Mouse (Mus musculus) left cerebral cortex, postnatal 14 days (tissue): ENCODE results near the gene Lsr. TPM values are rescaled to one million over a fixed set of nuclear protein-coding genes. Genes with fewer than 3 reads are reported as not detected.
"Not testable (repeated sequence)": the region's sequence is repeated elsewhere in the genome, so short reads cannot be mapped to it uniquely, and the experiment has no call there.

Experiments
- DNase-seq, 2 experiments: peaks; one replicate each; pipeline ENCODE4 v3.0.0; 2021 to 2022; ENCODE audit warnings: low spot score in 2 of 2, mixed read lengths in 1 of 2
- intact Hi-C: fragments of 180-260 bp; cut with DNase I; formaldehyde crosslinking; loops from one replicate; pipeline ENCODE4 v1.15.1; 2025
- total RNA-seq, 2 experiments: library from RNA; stranded (reverse); gene quantifications; 2 replicates each; pipeline ENCODE4 v1.2.3; 2021

Gene Lsr
- total RNA-seq, 2 experiments from 2014 or later = 11.9 to 13.0 TPM

DNA sequence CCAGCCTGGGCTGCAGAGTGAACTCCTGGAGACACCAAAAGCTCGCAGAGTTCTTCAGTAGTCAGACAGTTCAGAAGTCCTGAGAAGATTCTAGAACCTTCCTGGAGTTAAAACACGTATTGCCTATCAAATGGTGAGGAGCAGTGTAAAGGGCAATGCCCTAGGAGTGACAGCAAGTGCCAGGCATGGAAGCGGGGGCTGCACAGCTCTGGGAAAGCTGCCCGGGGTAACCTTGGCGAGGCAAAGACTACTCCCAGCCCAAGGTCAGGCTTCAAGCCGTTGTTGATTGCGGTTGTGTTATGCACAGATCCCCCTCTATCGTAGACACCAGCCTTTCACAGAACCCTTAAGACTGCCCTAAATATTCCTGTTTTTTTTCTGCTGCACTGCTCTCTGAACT lies 4.7 kb downstream of the Lsr start:
- intact Hi-C loops = no loop called here
- no peak for DNase-seq

DNA sequence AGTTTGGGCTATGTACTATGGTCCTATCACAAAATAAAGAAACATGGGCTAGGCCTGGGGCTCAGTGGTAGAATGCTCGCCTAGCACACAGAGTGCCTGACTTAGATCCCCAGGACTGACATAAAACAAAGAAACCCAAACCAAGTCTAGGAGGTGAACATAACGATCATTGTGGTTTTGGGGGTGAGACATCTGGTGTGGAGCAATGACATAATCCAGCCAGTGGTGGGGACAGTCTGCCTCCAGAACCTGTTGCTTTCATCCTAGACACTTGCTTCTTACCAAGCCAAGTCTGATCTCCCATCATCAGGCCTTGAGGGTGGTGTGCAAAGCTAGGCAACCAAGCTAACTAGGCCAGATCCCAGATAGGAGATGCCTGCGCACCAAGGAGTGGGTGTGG lies 6.6 kb downstream of the Lsr start:
- intact Hi-C loops = no loop called here
- DNase-seq = no peak

DNA sequence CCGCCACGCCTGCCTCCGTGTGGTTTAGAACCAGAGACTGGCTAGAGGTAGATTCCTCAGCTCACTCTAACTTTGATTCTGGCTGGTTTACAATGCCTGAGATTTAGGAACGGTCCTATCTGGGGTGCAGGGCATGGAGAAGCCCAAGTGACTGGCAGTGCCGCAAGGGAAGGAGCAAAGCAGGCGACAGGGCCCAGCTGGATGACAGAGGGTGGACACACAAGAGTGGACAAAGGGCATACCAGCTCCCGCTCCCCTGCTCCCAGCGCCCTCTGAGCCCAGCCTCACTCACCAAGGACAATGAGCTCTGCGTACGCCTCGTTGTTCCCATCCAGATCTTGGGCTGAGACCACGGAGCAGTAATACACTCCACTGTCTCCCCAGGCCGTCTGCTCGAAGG lies 7.6 kb downstream of the Lsr start:
- no peak for DNase-seq
- intact Hi-C loops = no loop called here

DNA sequence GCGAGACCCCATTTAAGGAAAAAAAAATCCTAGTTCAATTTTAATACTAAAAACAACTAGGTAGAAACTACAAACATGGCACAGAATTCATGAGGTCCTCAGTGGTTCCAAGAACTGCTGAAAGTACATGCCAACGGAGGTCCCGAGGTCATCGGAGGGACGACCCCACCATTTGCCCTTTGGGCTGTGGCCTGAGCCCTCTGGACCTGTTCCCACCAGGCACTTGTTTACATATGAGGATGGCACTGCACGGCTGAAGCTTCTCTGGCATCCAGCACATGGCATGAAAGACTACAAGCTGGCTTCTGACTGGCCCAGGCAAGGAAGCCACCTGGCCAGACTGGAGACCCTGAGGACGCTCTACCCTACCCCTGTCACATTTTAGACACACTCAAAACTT lies 8.9 kb downstream of the Lsr start:
- DNase-seq = no peak
- intact Hi-C loops = no loop called here

DNA sequence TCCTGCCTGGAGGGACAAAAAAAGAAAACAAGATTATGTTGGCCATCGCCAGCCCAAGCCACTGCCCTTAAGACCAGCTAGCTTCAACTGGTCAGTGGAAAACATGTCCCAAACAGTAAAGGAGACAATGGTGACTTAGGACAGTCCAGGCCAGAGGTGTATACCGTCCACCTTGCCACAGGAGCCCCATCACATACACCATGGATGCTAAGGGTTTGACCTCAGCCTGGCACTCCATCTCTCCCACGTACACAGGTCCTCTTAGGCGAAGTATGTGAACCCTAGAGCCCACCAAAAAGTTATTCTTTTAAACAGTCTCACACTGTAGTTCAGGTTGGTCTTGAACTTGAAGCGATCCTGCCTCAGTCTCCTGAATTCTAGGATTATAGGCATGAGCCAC lies 10.4 kb downstream of the Lsr start:
- intact Hi-C loops = no loop called here
- no peak for DNase-seq

DNA sequence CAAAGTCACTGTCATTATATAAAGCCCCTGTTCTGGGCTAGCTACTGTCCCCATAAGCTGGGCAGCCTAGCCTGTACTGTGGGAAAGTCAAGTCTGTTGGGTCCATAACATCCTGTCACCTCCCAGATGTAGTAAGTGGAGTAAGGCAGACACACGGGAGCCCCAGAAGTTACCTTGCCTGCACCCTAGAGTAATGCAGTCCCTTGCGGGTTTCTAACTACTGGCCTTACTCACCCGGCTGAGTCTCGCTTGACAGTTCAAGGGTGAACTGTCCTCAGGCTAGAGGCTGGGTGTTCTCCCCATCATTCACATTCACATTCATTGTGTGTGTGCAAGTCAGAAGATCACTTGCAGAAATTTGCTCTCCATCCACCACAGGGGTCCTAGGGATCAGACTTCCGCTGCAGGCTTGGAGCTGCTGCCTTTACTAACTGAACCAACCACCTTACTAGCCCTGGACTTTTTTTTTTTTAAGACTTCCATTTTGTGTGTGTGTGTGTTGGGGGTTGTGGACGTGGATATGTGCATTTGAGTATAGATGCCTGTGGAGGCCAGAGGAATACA lies 13.4 kb downstream of the Lsr start:
- intact Hi-C loops = loop anchor here (5.0 kb wide), 1 partner anchor 112 kb away; no protein-coding TSS in a partner anchor
- DNase-seq = no peak

DNA sequence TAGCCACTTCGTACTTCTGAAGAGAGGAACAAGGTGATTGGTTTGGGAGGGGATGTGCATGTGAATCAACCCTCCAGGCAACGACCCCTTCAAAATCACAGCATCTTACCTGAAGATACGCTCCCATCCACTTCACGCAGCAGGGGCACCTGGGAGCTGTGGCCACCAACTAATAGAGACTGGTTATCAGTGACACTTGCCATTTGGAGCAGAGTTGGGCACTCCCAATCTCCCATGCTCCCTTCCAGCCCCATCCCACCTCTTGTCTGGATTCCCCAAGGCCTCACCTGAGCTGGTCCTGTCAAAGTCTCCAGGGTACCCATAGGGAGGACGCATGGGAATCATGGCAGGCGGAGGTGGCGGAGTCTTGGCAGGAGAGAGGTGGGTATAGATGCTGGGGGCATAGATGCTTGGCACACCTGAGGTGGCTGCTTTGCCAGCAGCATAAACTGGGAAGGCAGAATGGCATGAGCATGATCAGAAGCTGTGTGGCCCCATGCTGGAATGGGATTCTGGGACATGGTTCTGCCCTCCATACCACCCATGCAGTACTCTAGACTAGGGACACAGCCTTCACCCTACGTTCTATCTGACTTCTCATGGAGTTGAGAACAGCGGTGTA lies 14.3 kb downstream of the Lsr start:
- intact Hi-C loops = loop anchor here (5.0 kb wide), 1 partner anchor 113 kb away; no protein-coding TSS in a partner anchor
- DNase-seq = no peak

DNA sequence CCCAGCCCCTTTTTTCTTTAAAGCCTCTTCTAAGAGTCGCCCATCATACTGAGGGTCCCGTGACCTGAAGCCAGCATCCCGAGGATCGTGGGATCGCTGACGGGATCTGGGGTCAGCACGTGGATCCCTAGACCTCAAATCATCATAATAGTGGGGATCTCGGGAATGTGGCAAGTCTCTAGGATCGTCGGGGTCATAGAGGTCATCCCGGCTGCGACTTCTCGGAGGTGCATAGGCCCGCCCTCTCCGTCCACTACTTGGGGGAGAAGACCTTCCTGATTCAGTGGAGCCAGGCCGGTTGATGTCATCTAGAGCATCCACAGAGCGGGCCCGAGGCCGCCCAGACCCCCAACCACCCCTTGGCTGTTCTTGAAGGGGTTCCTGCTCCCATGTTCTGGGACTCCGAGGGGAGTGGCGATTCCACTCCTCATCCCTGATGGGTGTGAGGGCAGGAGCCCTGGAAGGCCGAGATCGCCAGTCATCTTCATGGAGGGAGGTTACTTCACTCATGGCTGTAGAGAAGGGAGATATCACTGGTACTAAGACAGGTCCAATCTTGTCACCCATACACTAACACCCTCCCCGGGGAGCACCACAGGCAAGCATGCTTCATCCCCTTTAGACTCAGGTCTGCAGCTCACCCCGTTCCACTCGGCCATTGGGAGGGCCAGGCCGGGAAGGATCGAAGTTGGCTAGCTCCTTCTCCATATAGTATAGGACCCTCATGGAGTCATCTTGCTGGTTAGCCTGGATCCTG lies 15.0 kb downstream of the Lsr start:
- intact Hi-C loops = loop anchor here (5.0 kb wide), 1 partner anchor 114 kb away; no protein-coding TSS in a partner anchor
- DNase-seq = no peak

DNA sequence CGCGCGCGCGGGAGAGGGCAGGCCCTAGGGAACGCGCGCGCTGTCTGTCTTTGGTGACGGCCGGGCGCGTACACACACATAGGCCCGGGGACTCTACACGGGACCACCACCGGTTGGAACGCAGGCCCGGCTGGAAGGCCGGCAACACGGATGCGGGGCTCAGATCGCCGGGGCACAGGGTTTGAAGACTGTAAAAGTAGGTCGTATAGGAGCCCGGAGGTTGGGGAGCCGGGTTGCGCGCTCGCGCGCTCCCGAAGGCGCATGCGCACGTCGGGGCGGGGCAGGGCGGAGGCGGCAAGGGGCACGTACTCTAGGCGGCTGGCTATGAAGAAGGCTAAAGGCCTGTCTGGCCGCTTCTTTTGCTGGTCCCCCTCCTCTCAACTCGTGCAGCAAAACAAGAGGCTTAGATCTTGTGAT lies 15.9 kb downstream of the Lsr start:
- DNase-seq = peak; percentile 83 to 85
- intact Hi-C loops = loop anchor here (5.0 kb wide), 1 partner anchor 115 kb away; no protein-coding TSS in a partner anchor

DNA sequence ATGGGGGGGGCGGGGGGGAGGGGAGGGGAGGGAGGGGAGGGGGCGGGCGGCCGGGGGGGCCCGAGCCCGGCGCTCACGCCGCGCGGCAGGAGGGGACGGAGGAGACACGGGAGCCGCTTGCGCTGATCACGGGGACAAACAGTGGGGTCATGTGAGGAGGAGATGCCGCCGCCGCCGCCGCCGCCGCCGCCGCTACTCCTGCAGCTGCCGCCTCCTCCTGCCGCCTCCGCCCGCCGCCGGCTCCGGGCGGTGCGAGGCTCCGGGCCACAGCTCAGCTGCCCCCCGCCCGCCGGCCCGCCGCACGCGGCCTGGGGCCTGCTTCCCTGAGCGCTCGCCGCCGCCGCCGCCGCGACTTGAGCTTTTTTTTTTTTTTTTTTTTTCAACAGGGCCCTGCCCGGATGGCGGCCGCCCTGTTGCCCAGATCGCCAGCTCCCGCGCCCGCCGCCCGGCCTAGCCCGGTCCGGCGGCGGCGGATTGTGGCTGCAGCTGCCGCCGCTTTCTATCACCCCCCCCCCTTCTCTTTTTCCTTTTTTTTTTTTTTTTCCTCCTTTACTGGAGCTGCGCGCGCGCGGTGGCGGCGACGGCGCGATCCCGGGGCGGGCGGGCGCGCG lies 16.4 kb downstream of the Lsr start, which contains the start of gene Usf2:
Usf2 (minus strand) TSS at position 48 of the 611 bp plus-strand sequence.
- peak; percentile 84 to 86 for DNase-seq
- intact Hi-C loops = loop anchor here (5.0 kb wide), 1 partner anchor 115 kb away; no protein-coding TSS in a partner anchor

DNA sequence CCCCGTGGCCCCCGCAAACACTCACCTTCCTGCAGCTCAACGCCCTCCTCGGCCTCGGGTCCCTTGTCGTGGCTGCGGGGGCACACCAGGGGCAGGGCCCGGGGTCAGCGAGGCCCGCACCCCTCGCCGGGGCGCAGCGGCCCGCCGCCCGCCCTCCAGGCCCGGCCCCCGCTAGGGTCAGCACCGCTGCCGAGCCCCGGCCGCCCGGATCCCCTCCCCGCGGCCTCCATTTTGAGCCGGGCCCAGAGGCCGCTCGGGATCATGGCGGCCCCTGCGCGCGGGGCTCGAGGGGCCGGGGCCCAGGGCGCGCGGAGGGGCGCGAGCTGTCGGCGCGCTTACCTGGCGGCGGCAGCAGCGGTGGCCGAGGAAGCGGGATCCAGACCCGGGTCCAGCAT lies 16.9 kb downstream of the Lsr start:
- intact Hi-C loops = loop anchor here (5.0 kb wide), 1 partner anchor 116 kb away; no protein-coding TSS in a partner anchor
- no peak for DNase-seq

DNA sequence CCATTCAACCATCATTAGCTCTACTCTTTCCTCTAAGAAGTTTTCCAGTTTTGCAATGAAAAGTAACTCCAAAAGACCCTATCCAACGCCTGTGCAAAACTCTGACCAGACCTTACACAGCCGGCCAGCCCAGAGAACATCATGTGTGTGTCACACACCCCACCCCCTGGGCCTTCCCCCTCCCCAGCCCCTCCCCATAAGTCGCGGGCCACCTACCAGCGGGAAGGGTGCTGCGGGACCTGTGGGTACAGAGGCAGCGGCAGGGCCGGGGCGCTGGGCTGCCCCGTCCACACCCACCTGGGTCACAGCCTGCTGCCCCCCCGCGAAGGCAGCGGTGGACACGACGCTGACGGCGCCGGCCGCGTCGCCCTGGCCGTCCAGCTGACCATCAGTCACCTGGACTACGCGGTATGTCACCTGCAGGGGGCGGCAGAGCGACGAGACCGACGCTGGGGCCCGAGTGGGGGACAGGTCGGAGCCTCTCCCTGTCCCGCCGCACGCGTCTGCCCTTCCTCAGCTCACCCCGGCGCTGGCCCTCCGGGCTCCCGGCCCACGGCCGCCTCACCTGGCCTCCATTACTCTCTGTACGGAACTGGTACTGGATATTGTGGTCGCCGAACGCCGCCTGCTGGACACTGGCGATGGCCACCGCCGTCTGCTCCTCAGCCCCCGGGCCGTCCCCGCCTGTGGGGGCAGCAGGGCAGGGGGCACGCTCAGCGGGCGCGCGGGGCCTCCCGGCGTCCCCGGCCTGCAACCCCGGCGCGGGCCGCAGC lies 17.5 kb downstream of the Lsr start:
- intact Hi-C loops = loop anchor here (5.0 kb wide), 1 partner anchor 117 kb away; no protein-coding TSS in a partner anchor
- DNase-seq = peak; percentile 73

DNA sequence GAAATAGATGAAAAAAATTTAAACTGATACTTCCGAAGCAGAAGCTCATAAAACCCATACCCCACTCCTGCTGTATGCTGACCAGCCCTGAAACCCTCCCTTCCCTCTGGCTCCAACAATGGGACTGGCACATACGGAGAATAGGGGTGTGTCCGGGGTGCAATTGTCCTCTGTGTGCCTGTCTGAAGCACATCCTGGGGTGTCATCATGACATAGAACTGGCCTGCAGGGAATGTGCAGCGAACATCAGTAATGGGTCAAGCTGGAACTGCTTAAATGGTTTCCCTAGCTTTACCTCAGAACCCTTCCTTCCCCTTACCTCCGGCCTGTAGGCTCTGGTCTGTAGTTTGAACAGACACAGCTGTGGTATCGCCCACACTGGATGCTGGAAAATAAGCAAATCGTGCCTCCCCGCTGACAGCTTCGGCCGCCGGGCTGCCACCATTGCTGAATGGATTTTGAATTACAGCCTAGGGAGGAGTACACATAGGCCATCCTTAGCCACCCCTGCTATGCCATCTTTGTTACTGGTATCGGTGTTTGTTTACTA lies 18.2 kb downstream of the Lsr start:
- no peak for DNase-seq
- intact Hi-C loops = loop anchor here (5.0 kb wide), 1 partner anchor 117 kb away; no protein-coding TSS in a partner anchor

DNA sequence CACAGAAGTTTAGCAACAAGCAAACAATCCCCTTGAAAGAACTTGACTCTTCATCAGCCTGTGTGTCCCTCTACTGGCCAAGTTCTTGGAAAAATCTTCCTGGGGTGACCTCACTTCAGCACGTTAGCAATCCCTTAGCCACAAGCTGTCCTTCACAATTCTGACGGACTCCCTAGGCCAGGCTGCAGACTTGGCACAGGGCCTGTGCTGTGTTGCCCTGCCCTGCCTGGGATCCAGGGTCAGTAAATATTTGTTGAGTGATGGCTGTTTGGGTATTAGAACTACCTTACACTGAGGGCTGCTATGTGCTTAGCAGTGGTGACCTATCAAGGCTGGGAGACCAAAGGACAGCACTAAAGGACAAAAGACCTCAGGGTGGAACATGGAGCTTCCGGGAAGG lies 19.2 kb downstream of the Lsr start:
- no peak for DNase-seq
- intact Hi-C loops = no loop called here

DNA sequence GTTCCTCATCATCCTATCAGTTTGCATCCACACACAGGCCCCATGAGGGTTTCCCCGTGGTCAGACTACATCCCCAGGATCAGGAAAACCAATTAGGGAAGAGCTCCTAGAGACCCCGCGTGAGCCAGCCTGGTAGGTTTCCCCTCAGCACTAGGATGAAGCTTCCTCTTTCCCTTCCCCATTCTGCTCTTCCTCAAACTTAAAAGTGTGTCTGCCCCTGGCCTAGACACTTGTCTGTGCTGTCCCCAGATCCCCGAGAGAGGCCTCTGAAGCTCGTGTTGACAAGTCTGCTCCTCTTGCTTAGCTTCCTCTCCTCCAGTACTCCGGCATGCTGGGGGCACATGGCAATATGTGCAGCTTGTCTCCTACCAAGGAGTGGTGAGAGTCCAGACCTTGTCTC lies 19.8 kb downstream of the Lsr start:
- no peak for DNase-seq
- intact Hi-C loops = no loop called here

DNA sequence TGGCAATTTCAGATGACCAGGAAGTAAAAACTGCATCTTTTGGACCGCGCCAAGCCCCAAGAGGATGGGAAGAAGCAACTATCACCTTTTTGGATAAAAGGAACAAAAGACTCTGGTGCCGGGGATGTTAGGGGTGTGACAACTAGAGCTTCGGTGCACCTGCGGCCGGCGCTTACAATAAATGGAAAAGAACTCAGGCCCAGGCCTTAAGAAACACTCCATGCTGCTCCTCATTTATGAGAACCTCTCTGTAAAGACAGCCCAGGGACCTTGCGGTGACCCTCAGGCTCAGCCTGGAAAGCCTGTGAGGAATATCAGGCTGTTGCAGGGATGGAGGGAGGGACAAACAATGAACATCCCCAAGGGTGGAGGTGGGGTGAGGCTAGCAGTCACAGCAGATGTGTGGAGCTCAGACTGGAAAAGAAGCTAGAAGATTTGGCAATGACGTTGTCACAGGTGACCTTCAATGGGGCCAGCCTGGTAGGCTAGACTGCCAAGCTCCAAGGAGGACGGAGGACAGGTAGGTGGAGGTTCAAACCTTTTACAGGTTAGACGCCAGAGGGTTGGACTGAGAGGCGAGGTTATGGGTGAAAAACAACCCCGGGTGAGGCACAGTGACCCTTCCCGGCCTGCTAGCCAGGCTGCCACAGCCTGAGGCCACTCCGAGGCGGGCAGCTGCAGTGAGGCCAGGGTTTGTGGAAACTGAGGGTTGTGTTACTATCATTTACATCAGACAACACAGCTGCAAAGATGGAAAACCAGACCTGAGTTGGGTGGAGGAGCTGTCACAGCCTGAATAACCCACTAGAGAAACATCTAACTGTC lies 20.6 kb downstream of the Lsr start:
- DNase-seq = no peak
- intact Hi-C loops = no loop called here

DNA sequence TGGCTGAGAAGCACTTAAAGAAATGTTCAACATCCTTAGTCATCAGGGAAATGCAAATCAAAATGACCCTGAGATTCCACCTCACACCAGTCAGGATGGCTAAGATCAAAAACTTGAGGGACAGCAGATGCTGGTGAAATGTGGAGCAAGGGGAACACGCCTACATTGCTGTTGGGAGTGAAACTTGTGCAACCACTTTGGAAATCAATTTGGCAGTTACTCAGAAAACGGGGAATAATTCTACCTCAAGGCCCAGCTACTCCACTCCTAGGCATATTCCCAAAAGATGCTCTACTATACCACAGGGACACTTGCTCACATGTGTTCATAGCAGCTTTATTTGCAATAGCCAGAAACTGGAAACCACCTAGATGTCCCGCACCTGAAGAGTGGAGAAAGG lies 23.4 kb downstream of the Lsr start:
- intact Hi-C loops, DNase-seq: not testable (repeated sequence)

DNA sequence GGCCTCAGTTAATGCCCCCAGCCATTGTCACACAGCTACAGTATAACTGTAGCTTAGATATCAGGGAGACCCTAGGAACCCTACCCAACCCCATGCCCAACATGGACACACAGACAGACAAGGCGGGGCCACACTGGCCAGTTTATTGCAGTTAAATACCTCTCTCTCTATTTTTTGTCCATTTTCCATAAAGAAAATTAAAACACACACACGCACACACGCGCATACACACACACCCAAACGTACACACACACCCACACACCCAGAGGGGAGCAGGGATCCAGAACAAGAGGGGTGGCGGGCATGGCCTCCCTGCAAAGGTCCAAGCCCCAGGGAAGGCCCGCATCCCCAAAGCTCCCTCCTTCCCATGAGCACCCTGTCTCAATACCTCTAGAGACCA lies 27.4 kb downstream of the Lsr start:
- intact Hi-C loops = no loop called here
- no peak for DNase-seq
